Mouse (Mus musculus) gastrocnemius, postnatal 14 days (tissue): ENCODE data around the gene Mef2c. TPM values are rescaled to one million over a fixed set of nuclear protein-coding genes. Genes with fewer than 3 reads are reported as not detected.

Experiments used
- DNase-seq: peaks from one replicate; pipeline ENCODE4 v3.0.0; 2021; ENCODE audit warnings: mixed read lengths
- intact Hi-C: fragments of 180-260 bp; cut with DNase I; formaldehyde crosslinking; loops from one replicate; pipeline ENCODE4 v1.15.1; 2025; ENCODE audit warnings: low total_unique reads
- total RNA-seq, 2 experiments: library from RNA; stranded (reverse); gene quantifications; 2 replicates each; pipeline ENCODE4 v1.2.3; 2021

The Mef2c gene
- total RNA-seq, 2 experiments from 2014 or later: 258 to 347 TPM

DNA sequence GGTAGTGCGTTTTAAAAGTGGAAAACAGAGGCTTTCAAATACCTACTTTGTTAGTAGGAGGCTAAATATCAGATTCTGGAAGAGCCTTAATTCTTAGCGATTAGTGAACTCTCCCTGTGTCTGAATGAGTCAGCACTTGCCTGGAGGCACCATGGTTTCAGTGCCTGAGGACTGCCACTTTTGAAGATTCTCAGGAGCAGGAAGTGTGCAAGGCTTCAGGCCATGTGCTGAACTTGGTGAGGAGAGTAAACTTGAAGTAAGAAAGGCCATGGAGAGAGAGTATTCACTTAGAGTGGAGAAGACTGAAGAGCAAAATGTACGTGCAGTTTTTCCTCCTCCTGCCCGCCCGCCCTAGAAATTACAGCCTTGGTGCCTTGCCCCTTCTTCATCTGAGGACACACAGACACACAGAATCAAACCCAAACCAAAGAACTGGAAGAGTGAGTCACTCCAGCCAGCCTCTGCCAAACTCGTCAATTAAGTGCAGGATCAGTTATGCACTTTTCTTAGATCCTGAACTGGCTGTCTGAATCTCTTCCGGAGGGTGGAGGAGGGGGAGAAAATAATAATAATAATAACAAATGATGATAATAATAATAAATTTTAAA is 148.2 kb downstream of the Mef2c start:
- DNase-seq: no peak
- intact Hi-C loops: no loop called here

DNA sequence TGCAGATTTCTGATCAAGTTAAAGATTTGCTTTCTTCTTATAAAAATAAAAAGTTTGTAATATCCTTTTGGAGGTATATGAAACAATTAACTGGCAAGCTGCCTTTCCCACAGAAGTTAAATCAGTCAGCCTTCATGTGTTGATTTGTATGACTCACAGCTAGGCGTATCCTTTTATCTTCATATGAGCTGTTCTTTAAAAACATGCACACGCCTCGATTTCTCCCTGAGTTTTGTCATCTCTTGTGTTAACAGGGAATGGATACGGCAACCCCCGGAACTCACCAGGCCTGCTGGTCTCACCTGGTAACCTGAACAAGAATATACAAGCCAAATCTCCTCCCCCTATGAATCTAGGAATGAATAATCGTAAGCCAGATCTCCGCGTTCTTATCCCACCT is 148.7 kb downstream of the Mef2c start:
- DNase-seq: no peak
- intact Hi-C loops: no loop called here

DNA sequence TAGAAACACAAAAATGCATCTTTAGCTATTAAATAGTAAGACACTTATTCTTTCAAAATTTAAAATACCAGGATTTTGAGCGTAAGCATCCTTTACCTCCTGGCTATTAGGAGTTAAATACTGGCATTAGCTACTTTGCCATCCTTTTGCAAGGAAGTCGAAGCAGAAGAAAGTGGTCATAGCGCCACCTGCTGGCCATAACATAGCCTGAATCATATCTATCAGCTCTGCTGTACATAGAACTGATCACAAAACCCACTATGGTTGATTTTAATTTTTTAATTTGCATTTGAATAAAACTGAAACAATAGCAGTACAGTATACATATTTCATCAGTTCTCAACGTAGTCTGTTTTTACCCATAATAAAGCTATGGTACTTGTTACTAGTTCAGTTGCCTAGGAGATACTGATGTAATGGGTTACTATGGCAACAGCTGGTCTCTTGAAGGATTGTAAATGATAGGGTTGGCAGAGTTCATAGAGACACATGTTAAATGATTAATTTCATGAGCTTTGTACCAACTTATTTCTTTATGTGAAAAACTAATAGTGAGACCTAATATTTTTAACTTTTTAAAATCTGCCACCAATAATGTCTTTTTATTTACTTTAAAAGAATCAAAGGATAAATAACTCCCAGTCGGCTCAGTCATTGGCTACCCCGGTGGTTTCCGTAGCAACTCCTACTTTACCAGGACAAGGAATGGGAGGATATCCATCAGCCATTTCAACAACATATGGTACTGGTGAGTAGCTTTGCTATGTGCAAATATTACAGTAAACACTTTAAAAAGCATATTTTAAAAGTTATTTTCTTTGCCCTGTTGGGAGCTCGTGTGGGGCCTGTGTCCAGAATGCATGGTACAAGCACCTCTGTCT is 151.3 kb downstream of the Mef2c start:
- intact Hi-C loops: no loop called here
- peak; percentile 78 for DNase-seq

DNA sequence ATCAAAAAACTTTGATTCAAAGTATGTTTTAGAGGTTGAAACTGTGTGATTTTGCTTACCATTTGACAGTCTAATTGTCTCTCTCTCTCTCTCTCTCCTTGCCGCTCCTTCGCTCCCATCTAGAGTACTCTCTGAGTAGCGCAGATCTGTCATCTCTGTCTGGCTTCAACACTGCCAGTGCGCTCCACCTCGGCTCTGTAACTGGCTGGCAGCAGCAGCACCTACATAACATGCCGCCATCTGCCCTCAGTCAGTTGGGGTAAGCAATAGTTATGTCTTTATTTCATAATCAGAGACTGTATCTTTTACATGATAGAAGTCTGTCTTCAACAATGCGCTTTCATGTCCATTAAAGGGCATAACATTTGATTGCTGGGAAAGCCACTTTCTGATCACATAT is 152.3 kb downstream of the Mef2c start:
- no peak for DNase-seq
- intact Hi-C loops: no loop called here

DNA sequence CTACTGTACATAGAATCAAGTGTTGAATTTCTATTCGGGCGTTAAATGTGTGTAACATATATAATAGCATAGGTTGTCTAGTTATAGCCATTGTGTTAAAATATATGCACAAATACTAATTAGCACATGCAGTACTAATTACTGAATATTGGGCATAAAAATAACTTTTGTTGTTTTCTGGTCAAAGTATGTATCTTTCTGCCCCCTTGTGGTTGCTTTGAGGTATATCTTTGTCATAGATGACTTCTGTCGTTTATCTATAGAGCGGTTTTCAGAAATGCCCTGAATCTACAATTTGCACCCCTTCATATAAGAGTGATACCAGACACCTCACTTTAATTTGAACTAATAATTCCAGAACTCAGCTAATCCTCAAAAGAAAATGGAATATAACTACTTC is 152.9 kb downstream of the Mef2c start:
- no peak for DNase-seq
- intact Hi-C loops: no loop called here

DNA sequence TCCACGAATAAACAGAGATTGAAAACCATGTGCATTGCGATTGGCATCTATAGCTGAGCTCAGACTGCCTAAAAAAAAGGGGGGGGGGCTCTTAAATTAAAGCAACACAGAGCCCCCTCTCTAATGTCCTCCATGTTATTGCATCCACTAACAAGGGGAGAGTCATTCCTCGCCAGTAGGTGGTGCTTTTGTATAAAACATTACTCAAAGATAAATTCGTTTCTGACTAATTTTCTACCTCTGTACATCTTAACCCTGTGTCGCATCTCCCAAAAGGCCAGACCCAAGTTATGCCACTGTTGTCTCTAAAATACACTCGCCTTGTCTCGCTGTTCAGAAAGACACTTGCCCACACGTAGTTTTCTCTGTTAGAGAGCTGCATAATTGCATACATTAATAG is 156.9 kb downstream of the Mef2c start:
- DNase-seq: no peak
- intact Hi-C loops: no loop called here

DNA sequence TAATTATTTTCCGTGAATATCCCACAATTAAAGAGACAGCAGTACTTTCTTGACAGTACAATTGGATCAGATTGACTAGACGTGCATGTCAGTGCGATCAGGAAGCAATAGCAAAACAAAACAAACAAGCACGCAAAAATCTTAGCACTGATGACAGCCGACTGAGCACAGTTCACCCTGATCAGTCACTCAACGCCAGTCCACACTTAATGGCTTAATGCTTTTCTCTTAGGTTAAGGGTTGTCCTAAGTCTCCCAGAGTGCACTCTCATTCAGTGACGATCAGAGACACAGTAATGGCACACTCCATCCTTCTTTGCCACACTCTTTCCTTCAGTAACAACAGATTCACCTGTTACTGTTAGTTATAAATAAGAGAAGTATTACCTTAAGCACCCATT is 157.3 kb downstream of the Mef2c start:
- intact Hi-C loops: no loop called here
- DNase-seq: no peak

DNA sequence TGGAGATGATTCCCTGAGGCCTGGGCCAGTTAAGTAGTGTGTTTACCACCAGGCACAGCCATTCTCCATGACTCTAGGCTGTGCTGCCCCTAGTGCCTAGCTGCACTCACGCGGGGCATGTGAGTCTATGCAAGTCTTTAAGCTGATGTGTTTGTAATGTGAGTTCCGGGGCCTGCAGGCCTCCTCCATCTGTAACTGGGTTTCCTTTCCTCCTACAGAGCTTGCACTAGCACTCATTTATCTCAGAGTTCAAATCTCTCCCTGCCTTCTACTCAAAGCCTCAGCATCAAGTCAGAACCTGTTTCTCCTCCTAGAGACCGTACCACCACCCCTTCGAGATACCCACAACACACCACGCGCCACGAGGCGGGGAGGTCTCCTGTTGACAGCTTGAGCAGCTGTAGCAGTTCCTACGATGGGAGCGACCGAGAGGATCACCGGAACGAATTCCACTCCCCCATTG is 158.3 kb downstream of the Mef2c start:
- intact Hi-C loops: no loop called here
- DNase-seq: no peak

DNA sequence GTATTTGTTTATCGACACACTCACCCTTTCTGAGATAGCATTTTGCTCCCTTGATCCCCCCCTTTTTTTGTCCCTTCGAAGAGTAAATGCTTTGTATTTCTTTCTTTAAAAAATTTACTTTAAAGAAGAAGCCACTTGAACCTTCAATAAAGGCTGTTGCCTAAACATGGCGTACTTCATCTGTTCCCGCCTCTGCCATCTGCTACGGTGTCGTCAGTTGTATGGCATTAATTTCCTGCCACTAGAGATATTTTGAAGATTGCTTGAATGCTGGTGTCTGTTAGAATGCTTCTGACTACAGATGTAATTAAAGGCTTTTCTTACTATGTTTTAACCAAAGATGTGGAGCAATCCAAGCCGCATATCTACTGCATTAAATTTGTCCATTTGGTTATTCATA is 162.3 kb downstream of the Mef2c start:
- DNase-seq: no peak
- intact Hi-C loops: no loop called here

DNA sequence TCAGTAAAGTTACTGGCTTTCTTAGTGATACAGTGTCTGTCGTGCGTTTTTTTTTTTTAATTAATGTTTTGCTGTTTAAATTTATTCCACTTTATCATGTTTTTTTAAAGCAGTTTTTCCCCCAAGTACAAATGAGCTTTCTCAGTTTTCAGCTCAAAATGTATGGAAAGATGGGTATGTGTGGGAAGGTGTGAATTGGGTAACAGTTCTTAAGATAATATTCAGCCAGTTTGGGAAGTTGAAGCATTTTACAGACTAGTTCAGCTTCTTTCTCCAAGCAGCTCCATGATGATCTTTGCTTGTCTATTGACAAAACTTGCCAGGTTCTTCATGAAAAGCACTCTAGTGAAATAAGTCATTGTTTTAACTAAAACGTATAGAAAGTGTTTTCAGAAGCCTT is 163.2 kb downstream of the Mef2c start:
- DNase-seq: no peak
- intact Hi-C loops: no loop called here

DNA sequence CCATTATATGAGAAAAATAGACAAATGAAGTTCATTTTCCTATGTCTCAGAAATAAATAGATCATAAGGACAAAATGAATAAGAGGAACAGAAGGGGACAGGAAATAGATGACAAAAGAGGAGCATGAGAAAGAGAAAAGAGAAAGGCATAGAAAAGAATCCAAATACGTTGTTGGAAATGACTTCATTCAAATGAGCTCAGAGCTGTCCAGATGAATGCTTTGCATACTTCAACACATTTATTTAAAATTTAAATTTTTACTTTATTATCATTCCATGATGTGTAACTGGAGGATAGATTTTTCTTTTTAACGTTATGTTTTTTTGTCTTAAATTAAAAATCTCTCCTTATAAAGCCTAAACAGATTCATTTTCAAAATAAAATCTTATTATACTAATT is 203.8 kb downstream of the Mef2c start:
- DNase-seq: no peak
- intact Hi-C loops: no loop called here

DNA sequence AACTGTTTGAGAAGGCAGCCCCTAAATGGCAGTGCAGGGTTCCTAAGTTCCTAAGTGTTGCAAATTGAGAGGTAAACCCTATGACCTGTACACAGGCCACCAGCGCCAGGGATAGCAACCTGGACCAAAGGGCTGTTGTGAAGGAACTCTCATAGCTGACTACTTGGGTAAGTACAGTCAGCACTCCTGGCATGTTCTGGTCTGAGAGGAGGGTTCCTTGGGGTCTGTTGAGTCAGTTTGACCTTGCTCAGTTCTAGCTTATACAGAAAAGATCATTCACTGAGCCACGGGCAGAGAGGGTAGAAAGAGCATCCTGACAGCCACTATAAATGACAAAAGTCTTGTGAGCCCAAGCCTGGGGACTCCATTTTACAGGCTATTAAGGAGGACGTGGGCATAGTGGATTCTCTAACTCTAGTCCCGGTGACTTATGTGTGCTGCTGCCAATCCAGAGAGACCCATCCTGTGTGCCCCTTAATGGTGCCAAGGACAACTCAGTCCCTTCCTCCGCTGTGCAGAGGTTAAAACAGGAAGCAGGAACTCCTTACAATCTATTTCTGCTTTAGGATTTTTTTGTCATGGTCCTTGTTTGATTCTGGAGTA is 209.0 kb downstream of the Mef2c start:
- intact Hi-C loops: loop anchor here (10.0 kb wide), 1 partner anchor 632 kb away; no protein-coding TSS in a partner anchor
- DNase-seq: no peak

DNA sequence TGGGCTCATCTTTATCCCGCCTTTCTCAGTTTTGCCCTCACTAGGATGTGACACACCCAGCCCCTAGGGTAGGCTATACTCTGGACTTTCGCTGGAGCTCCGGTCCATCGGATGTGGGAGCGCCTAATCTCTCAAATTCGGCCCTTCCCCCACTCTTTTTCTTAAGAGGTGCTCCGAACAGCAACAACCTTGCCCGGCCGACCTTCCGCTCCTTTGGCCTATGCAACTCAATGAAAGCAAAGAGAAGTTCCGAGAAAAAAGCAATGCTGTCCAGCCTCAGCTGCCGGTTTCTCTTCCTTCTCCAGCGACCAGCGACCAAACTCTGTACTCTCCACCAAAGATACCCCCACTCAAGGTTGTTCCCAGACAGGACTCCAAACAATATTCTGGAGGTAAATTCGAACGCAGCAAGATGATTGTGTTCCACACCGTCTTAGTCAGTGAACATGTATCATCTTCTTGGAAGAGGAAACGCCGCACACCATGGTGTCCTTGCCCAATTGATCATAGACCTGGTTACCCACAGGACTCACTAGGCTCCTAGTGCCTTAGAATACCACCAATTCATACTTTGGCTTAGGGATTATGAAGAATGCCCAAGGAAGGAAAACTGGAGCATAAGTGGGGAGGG is 209.9 kb downstream of the Mef2c start:
- intact Hi-C loops: loop anchor here (10.0 kb wide), 1 partner anchor 631 kb away; no protein-coding TSS in a partner anchor
- no peak for DNase-seq

DNA sequence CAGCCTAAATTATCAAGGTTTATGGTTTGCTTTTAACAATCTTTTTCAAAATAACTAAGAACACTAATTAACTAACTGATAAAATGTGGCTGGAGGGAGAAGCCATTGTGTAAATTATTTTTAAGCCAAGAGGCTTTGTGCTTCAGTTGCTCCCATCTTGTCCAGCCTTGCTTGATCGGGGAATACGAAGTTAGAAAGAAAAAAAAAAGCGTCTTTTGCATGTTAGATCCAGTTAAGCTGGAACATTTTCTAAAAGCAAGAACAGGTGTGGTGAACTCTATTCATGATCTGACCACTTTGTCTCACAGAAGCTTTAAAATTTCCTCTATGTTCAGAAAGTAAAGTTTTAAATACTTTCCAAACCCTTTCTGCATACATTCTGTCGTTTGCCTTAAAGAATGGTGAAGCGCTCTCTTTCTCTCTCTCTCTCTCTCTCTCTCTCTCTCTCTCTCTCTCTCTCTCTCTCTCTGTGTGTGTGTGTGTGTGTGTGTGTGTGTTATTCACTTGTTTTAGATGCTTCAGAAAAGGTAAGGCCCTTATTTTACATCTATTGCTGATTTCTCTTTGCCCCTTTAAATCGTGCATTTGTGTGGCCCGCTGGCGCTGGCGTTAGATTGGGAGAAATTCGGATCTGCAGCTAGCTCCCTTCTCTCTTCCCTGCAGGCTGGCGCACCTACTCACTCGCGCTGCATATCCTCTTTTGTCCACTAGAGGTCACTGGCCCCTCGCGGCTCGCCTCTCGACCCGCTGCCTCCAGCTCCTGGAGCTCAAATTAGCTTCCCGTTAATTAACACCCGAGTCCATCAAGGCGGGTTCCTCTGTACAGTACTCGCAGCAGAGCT is 210.9 kb downstream of the Mef2c start:
- intact Hi-C loops: loop anchor here (10.0 kb wide), 1 partner anchor 630 kb away; no protein-coding TSS in a partner anchor
- DNase-seq: peak; percentile 62

DNA sequence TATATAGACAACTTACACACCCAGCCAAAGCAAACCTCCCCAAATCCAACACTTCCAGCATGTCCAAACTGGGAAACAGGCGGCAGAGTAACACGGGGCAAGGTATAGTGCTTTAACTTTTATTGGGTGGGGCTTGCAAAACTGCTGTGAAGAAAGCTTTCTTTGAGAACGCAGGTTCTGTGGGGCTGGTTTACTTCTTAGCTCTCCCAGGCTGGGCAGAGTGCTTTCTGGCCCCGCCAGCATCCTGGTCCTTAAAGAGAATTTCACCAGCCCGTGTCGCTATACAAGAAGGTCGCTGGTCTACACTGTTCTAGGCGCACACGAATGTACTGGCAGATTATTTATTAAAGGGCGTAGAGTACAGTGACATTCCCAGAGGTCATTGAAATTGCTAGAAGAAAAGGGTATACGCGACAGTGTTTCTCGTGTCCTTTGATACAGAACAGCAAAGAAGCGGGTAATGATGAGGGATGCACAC is 211.5 kb downstream of the Mef2c start:
- DNase-seq: no peak
- intact Hi-C loops: loop anchor here (10.0 kb wide), 1 partner anchor 629 kb away; no protein-coding TSS in a partner anchor

DNA sequence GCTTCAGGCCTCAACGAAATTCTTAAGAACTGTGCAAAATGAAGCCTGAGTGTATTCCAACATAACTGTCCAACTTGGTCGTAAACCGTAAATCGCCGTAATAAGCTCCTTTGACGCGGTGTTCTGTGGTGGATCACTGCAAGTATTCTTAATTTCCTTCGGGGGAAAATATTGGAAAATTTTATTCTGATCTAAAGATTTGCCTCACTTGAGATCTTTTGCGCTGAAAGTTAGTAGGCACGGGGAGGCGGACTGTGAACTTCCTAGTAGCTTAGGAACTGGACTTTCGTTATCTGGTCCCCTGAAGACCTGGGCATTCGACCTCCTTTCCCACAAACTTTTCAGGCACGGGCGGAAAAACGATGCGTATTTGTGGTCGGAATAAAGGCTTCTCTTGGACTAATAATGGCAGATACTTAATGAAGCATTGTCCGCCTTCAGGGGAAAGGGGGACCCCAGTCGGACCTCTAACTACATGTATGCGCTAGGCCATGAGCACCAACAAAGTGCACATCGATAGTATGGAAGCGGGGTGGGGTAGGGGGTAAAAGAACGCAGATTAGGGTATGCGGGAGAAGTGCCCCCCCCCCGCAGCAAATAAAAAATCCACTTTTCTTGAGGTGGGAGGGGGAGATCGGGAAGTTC is 212.3 kb downstream of the Mef2c start:
- intact Hi-C loops: loop anchor here (10.0 kb wide), 1 partner anchor 629 kb away; no protein-coding TSS in a partner anchor
- no peak for DNase-seq
